Mouse (Mus musculus) MEL (cell line): ENCODE data around the gene Mpp6. TPM values are rescaled to one million over a fixed set of nuclear protein-coding genes. Genes with fewer than 3 reads are reported as not detected.

Experiments
- DNase-seq: peaks from one replicate; pipeline ENCODE4 v3.0.0; 2011; ENCODE audit warnings: low read depth, low spot score
- H3K27ac ChIP-seq: 2 replicates; pipeline ENCODE4 v1.5.1; 2012; ENCODE audit warnings: low read depth, mild to moderate bottlenecking, control low read depth, low read length, moderate library complexity; ENCODE audit not compliant: control insufficient read depth
- H3K27me3 ChIP-seq, 2 experiments: fragments of 150-350 bp in 1 of 2; sonication (generic) in 1 of 2; 2 replicates each; pipeline ENCODE4 v1.6.1; 2012; ENCODE audit warnings: low read length in 2 of 2, mild to moderate bottlenecking in 2 of 2, improper control_type of control experiment in 1 of 2, moderate library complexity in 1 of 2; ENCODE audit not compliant: insufficient read depth in 2 of 2, control insufficient read depth in 1 of 2
- H3K36me3 ChIP-seq, 2 experiments: 2 replicates each; pipeline ENCODE4 v1.6.1; 2012 to 2014; ENCODE audit warnings: low read length in 2 of 2, improper control_type of control experiment in 1 of 2, inconsistent platforms in 1 of 2, mild to moderate bottlenecking in 1 of 2; ENCODE audit not compliant: insufficient read depth in 2 of 2, control insufficient read depth in 1 of 2
- H3K4me1 ChIP-seq, 2 experiments: fragments of 150-350 bp in 1 of 2; sonication (generic) in 1 of 2; 2 replicates each; pipeline ENCODE4 v1.6.1; 2012; ENCODE audit warnings: low read length in 2 of 2, improper control_type of control experiment in 1 of 2, mild to moderate bottlenecking in 1 of 2; ENCODE audit not compliant: insufficient read depth in 2 of 2, control insufficient read depth in 1 of 2
- H3K4me3 ChIP-seq, 2 experiments: fragments of 150-350 bp in 1 of 2; sonication (generic) in 1 of 2; 2 replicates each; pipeline ENCODE4 v1.5.1; 2012; ENCODE audit warnings: low read depth in 2 of 2, low read length in 2 of 2, mild to moderate bottlenecking in 2 of 2, moderate library complexity in 2 of 2, control low read depth in 1 of 2, improper control_type of control experiment in 1 of 2; ENCODE audit not compliant: control insufficient read depth in 1 of 2, insufficient read depth in 1 of 2
- H3K79me2 ChIP-seq: 2 replicates; pipeline ENCODE4 v1.6.1; 2012; ENCODE audit warnings: mild to moderate bottlenecking, low read length, moderate library complexity; ENCODE audit not compliant: control insufficient read depth, poor library complexity, insufficient read depth
- H3K9ac ChIP-seq: 2 replicates; pipeline ENCODE4 v1.6.1; 2012; ENCODE audit warnings: low read depth, mild to moderate bottlenecking, control low read depth, low read length, moderate library complexity; ENCODE audit not compliant: control insufficient read depth, poor library complexity, severe bottlenecking
- H3K9me3 ChIP-seq: fragments of 150-350 bp; sonication (generic); replicated peaks from 2 replicates; pipeline ENCODE4 v1.6.1; 2012; ENCODE audit warnings: mild to moderate bottlenecking, low read length, improper control_type of control experiment, moderate library complexity; ENCODE audit not compliant: insufficient read depth
- E2F4 ChIP-seq: IDR thresholded peaks from 2 replicates; pipeline ENCODE4 v1.6.1; 2011; ENCODE audit warnings: low read depth, low read length, improper control_type of control experiment, borderline replicate concordance
- EP300 ChIP-seq, 2 experiments: IDR thresholded peaks; 2 replicates each; pipeline ENCODE4 v1.6.1; 2011; ENCODE audit warnings: improper control_type of control experiment in 2 of 2, low read length in 2 of 2, low read depth in 1 of 2, mild to moderate bottlenecking in 1 of 2
- ETS1 ChIP-seq: IDR thresholded peaks from 2 replicates; pipeline ENCODE4 v1.6.1; 2012; ENCODE audit warnings: low read depth, mild to moderate bottlenecking, inconsistent platforms, low read length, improper control_type of control experiment, moderate library complexity
- HCFC1 ChIP-seq: IDR thresholded peaks from 2 replicates; pipeline ENCODE4 v1.6.1; 2012; ENCODE audit warnings: low read depth, mild to moderate bottlenecking, inconsistent platforms, low read length, improper control_type of control experiment, moderate library complexity
- JUND ChIP-seq: IDR thresholded peaks from 2 replicates; pipeline ENCODE4 v1.6.1; 2011; ENCODE audit warnings: low read depth, mild to moderate bottlenecking, improper control_type of control experiment, low read length
- KAT2A ChIP-seq: conservative IDR thresholded peaks from 2 replicates; pipeline ENCODE4 v1.6.1; 2012; ENCODE audit warnings: low read depth, low read length, improper control_type of control experiment, inconsistent platforms
- MAFK ChIP-seq: IDR thresholded peaks from 2 replicates; pipeline ENCODE4 v1.6.1; 2011; ENCODE audit warnings: low read depth, mild to moderate bottlenecking, low read length, improper control_type of control experiment, borderline replicate concordance
- MAZ ChIP-seq: IDR thresholded peaks from 2 replicates; pipeline ENCODE4 v1.6.1; 2012; ENCODE audit warnings: low read depth, mild to moderate bottlenecking, inconsistent platforms, low read length, improper control_type of control experiment
- MYC ChIP-seq: IDR thresholded peaks from 2 replicates; pipeline ENCODE4 v1.6.1; 2011; ENCODE audit warnings: low read depth, mild to moderate bottlenecking, low read length, improper control_type of control experiment, moderate library complexity
- POLR2A ChIP-seq, 2 experiments: IDR thresholded peaks; 2 replicates each; pipeline ENCODE4 v1.6.1; 2011 to 2012; ENCODE audit warnings: low read length in 2 of 2, mild to moderate bottlenecking in 2 of 2, control low read depth in 1 of 2, improper control_type of control experiment in 1 of 2, low read depth in 1 of 2, moderate library complexity in 1 of 2; ENCODE audit not compliant: control insufficient read depth in 1 of 2, insufficient read depth in 1 of 2, poor library complexity in 1 of 2
- RAD21 ChIP-seq: IDR thresholded peaks from 2 replicates; pipeline ENCODE4 v1.6.1; 2011; ENCODE audit warnings: mild to moderate bottlenecking, low read depth, low read length, improper control_type of control experiment
- RCOR1 ChIP-seq: IDR thresholded peaks from 2 replicates; pipeline ENCODE4 v1.6.1; 2012; ENCODE audit warnings: low read depth, mild to moderate bottlenecking, inconsistent platforms, low read length, improper control_type of control experiment
- TAL1 ChIP-seq: IDR thresholded peaks from 2 replicates; pipeline ENCODE4 v1.6.1; 2012; ENCODE audit warnings: mild to moderate bottlenecking, inconsistent platforms, low read length, moderate library complexity, mixed read lengths
- TBP ChIP-seq: IDR thresholded peaks from 2 replicates; pipeline ENCODE4 v1.8.0; 2011; ENCODE audit warnings: low read depth, low read length, improper control_type of control experiment
- TCF12 ChIP-seq: IDR thresholded peaks from 2 replicates; pipeline ENCODE4 v1.6.1; 2014; ENCODE audit warnings: low read depth, mild to moderate bottlenecking, inconsistent platforms, low read length, improper control_type of control experiment, moderate library complexity
- USF2 ChIP-seq, 2 experiments: IDR thresholded peaks; 2 replicates each; pipeline ENCODE4 v1.6.1; 2011 to 2012; ENCODE audit warnings: improper control_type of control experiment in 2 of 2, low read length in 2 of 2, borderline replicate concordance in 1 of 2, inconsistent platforms in 1 of 2, low read depth in 1 of 2, mild to moderate bottlenecking in 1 of 2; ENCODE audit not compliant: insufficient read depth in 1 of 2
- ZMIZ1 ChIP-seq: IDR thresholded peaks from 2 replicates; pipeline ENCODE4 v1.6.1; 2012; ENCODE audit warnings: low read depth, mild to moderate bottlenecking, inconsistent platforms, low read length, improper control_type of control experiment, moderate library complexity
- ZNF384 ChIP-seq: IDR thresholded peaks from 2 replicates; pipeline ENCODE4 v1.6.1; 2012; ENCODE audit warnings: low read depth, mild to moderate bottlenecking, inconsistent platforms, low read length, improper control_type of control experiment
- polyA plus RNA-seq, 2 experiments: library from polyadenylated mRNA; stranded (reverse) in 1 of 2; unstranded in 1 of 2; fragments of >175 nt in 1 of 2; fragments of >200 nt in 1 of 2; gene quantifications; 2 replicates each; pipeline versions ENCODE4 v1.2.1 to v1.2.4; 2012; ENCODE audit warnings: low replicate concordance in 2 of 2, low read depth in 1 of 2; ENCODE audit not compliant: insufficient read length in 2 of 2, insufficient read depth in 1 of 2, missing spikeins in 1 of 2
- total RNA-seq: library from RNA; depleted of rRNA; stranded (reverse); fragments of 300-350 nt; gene quantifications from 2 replicates; pipeline ENCODE4 v1.2.3, GENCODE M21; 2012

Mpp6 gene
- total and polyA plus RNA-seq, 3 experiments, result 68.1 to 74.8 TPM; not detected in 1

DNA sequence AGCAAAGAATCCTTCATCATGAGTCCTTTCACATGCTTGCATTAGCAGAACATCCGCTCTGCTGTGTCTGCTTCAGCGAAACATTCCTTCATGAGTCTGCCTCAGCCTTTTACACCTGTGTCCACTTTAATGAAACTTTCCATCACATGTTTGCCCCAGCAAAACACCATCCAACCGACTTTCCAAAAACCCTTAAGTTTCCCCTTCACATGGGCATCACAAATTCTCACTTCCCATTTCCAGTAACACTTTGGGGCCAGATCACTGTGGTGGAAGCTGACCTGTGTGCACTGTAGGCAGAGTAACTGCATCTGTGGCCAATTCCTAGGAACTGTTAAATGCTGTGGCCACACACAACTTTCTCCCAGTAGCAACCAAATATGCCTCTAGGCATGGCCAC, 34.8 kb upstream of the Mpp6 start:
- no peak for DNase-seq
- no peaks in the 10 kb centered on the region for H3K9me3 ChIP-seq
- H3K36me3 ChIP-seq, result no peaks in the 10 kb centered on the region
- H3K27ac ChIP-seq, result no peak overlapping the region
- no peaks in the 10 kb centered on the region for H3K4me1 ChIP-seq
- TF ChIP-seq USF2 (IDR thresholded peaks at IDR 0.05; ENCODE audit: borderline replicate concordance in 1 of 2, insufficient read depth in 1 of 2, low read depth in 1 of 2, low read length in 2 of 2) (no peak), MYC (no peak), RCOR1 (no peak), JUND (no peak), POLR2A (IDR thresholded peaks at IDR 0.05; ENCODE audit: control insufficient read depth in 1 of 2, insufficient read depth in 1 of 2, low read depth in 1 of 2, low read length in 2 of 2, poor library complexity in 1 of 2) (no peak), ZNF384 (no peak), EP300 (IDR thresholded peaks at IDR 0.05; ENCODE audit: low read depth in 1 of 2, low read length in 2 of 2) (no peak), RAD21 (no peak), MAZ (no peak), TBP (no peak), HCFC1 (no peak), TCF12 (no peak), TAL1 (no peak), MAFK (no peak), ZMIZ1 (no peak), ETS1 (no peak), E2F4 (no peak), KAT2A (no peak)
- H3K79me2 ChIP-seq, result no peaks in the 10 kb centered on the region
- no peak overlapping the region for H3K9ac ChIP-seq
- no peak overlapping the region for H3K4me3 ChIP-seq
- peaks cover 0 to 6% of the 10 kb centered on the region in 2 experiments; a peak in 3 of 4 replicates for H3K27me3 ChIP-seq

DNA sequence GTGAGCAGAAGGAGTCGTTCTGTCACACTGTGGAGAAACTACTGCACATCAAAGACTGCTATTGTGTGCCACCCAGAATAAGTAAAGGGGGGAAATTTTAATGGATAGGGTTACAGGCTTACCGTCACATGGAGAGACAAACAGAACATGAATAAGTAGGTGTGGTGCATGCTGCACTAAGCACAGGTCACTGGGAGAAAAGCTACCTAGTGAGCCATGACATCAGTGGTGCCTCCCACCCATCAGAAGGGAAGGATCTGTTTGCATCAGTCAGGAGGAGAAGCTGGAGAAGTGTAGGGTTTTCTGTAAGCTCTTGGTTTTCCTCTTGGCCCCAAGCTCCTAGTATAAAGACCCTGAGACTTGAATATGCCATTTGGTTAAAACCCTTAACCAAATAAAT, 33.6 kb upstream of the Mpp6 start:
- no peaks in the 10 kb centered on the region for H3K4me1 ChIP-seq
- no peaks in the 10 kb centered on the region for H3K36me3 ChIP-seq
- H3K9ac ChIP-seq, result no peak overlapping the region
- H3K27ac ChIP-seq, result no peak overlapping the region
- H3K9me3 ChIP-seq, result no peaks in the 10 kb centered on the region
- no peak for DNase-seq
- TF ChIP-seq POLR2A (IDR thresholded peaks at IDR 0.05; ENCODE audit: control insufficient read depth in 1 of 2, insufficient read depth in 1 of 2, low read depth in 1 of 2, low read length in 2 of 2, poor library complexity in 1 of 2) (no peak), MYC (no peak), MAZ (no peak), TBP (no peak)
- TF ChIP-seq, all 39 proteins: peak for 0
- Histone ChIP-seq H3K27me3 (peaks cover 0 to 6% of the 10 kb centered on the region in 2 experiments; a peak in 3 of 4 replicates), H3K79me2 (no peaks in the 10 kb centered on the region), H3K4me3 (no peak overlapping the region)
